Mouse (Mus musculus) stomach, postnatal 0 days (tissue): Measurements from ENCODE around the gene Lama2.

ENCODE experiments used
- CTCF ChIP-seq: IDR thresholded peaks from 2 replicates; pipeline ENCODE4 v1.5.1; 2016; ENCODE audit warnings: antibody characterized with exemption, low read depth, mild to moderate bottlenecking, moderate library complexity
- EP300 ChIP-seq: optimal IDR thresholded peaks from 2 replicates; pipeline ENCODE3; 2016; ENCODE audit warnings: antibody characterized with exemption

DNA sequence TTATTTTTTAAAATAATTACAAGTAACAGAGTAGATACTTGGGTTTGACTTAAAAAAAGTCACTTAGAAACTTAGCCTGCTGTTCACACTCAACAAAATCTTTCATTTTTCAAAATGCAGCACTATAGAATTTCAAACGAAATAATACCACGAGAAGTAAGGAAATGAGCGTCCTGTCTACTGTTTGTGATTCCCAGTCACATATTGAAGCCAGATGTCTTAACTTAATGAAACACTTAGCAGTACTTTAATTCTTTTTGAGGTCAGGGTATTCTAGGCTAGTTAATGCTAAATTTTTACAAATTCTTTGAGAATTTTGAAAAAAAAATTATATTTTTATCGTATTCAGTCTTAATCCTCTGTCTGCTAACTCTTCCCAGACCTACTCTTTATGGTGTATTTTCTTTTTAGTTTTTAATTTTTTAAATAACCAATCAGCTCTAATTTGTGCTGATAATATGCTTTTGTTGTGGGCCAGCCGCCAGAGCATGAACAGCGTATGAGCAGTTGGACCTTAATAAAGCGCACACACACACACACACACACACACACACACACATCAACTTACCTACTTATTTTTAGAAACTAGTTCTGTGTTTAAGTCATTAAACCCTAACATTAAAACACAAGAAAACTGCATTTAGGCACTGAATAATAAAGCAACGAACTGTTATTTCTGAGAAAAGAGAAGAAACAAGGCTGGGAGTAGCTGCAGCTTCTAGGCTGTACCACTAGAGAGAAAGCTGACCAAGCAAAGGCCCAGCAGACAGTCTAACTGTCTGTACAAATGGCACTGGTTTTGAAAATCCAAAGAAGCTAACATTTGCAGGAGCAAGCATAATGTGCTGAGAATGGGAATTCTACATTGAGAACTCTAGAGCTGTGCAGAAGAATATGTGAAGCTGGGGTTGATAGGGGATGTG, 425.3 kb downstream of the Lama2 start:
- no peak for TF ChIP-seq CTCF
- TF ChIP-seq EP300 = no peak
